Mouse (Mus musculus) kidney, postnatal 0 days (tissue): ENCODE results near the gene Gli3. TPM values are rescaled to one million over a fixed set of nuclear protein-coding genes. Genes with fewer than 3 reads are reported as not detected.

Experiments used
- ATAC-seq: fragments of 200-750 bp; cut with Nextera tagmentation; replicated peaks from 2 replicates; pipeline ENCODE4 v1.8.0; 2017; ENCODE audit warnings: low read depth, moderate number of reproducible peaks, moderate TSS enrichment, moderate library complexity; ENCODE audit not compliant: low FRiP score
- DNase-seq: peaks from one replicate; pipeline ENCODE4 v3.0.0-alpha.2; 2016; ENCODE audit warnings: low spot score
- H3K27ac ChIP-seq: fragments of 300-500 bp; sonication (generic); 2 replicates; pipeline ENCODE4 v1.5.1; 2014; ENCODE audit warnings: mild to moderate bottlenecking
- H3K27me3 ChIP-seq: fragments of 300-500 bp; sonication (generic); 2 replicates; pipeline ENCODE4 v1.6.1; 2014; ENCODE audit warnings: low read length, mixed read lengths; ENCODE audit not compliant: insufficient read depth
- H3K36me3 ChIP-seq: fragments of 300-500 bp; sonication (generic); 2 replicates; pipeline ENCODE4 v1.6.1; 2014; ENCODE audit warnings: low read length, mixed read lengths; ENCODE audit not compliant: insufficient read depth
- H3K4me1 ChIP-seq: fragments of 300-500 bp; sonication (generic); replicated peaks from 2 replicates; pipeline ENCODE4 v1.6.1; 2014; ENCODE audit warnings: antibody characterized with exemption, low read length, mixed read lengths; ENCODE audit not compliant: insufficient read depth
- H3K4me2 ChIP-seq: fragments of 300-500 bp; sonication (generic); 2 replicates; pipeline ENCODE4 v1.6.1; 2014; ENCODE audit warnings: mild to moderate bottlenecking, low read length, moderate library complexity, mixed read lengths
- H3K4me3 ChIP-seq: fragments of 300-500 bp; sonication (generic); replicated peaks from 2 replicates; pipeline ENCODE4 v1.5.1; 2014; ENCODE audit warnings: low read depth, low read length
- H3K9ac ChIP-seq: fragments of 300-500 bp; sonication (generic); 2 replicates; pipeline ENCODE4 v1.6.1; 2014; ENCODE audit warnings: low read depth, low read length
- H3K9me3 ChIP-seq: fragments of 300-500 bp; sonication (generic); replicated peaks from 2 replicates; pipeline ENCODE4 v1.6.1; 2016; ENCODE audit warnings: low read length, inconsistent platforms, mixed read lengths
- CTCF ChIP-seq: IDR thresholded peaks from 2 replicates; pipeline ENCODE4 v1.5.1; 2016; ENCODE audit warnings: antibody characterized with exemption, low read depth, mild to moderate bottlenecking, moderate library complexity
- WGBS: fragments of 180-500 bp; shearing (Covaris S2); extraction: QIAGEN DNeasy Blood & Tissue Kit; methylation state at CpG from one replicate; pipeline ENCODE4 v1.1.7; 2014; 5-methylcytosine and 5-hydroxymethylcytosine counted together
- polyA plus RNA-seq: library from polyadenylated mRNA; unstranded; fragments of >200 nt; fragmentation: Nextera tagmentation; extraction: Ambion mirVana; gene quantifications from 2 replicates; pipeline ENCODE4 v1.2.1, GENCODE M21; 2015

Gene Gli3
- polyA plus RNA-seq, 1 experiment from 2014 or later, result 7.7 TPM

DNA sequence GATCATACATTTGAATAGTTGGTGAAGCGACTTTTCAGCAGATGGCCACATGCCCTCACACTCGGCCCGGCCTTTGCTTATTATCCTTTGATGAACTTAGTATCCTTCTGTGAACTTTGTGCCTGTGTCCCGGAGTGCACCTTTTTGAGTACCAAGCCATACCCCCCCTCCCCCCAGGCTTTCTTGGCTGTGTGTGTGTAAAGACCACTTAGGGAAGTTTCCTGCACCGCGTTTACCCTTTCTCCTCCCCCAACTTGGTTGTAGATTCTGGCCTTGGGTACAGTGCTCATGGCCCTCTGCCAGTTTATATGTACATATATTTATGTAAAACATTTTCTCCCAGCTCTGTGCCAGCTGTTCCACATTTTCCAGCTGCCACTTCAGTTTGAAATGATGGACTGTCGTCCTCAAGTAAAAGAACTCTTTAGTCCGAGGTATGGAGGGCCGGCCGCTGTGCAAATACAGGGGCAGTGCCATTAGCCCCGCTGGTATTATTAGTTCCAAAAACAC is 1.8 kb downstream of the Gli3 start:
- peak overlapping the region; percentile 66 for H3K4me3 ChIP-seq
- DNase-seq (peak; percentile 35), ATAC-seq (no peak)
- peak overlapping the region; percentile 79; the same call in 1 of the 2 replicates for H3K9ac ChIP-seq
- H3K27ac ChIP-seq, result no peak overlapping the region
- 0 out of 2 replicates have a peak, but pooled peaks cover 2% of the 10 kb centered on the region for H3K4me1 ChIP-seq
- H3K4me2 ChIP-seq, result peak overlapping the region; percentile 72
- no peak for TF ChIP-seq CTCF
- no peaks in the 10 kb centered on the region for H3K36me3 ChIP-seq
- no peaks in the 10 kb centered on the region for H3K9me3 ChIP-seq
- WGBS, result 8% methylated on average over 11 of the region's 11 CpGs
- H3K27me3 ChIP-seq, result no peaks in the 10 kb centered on the region

DNA sequence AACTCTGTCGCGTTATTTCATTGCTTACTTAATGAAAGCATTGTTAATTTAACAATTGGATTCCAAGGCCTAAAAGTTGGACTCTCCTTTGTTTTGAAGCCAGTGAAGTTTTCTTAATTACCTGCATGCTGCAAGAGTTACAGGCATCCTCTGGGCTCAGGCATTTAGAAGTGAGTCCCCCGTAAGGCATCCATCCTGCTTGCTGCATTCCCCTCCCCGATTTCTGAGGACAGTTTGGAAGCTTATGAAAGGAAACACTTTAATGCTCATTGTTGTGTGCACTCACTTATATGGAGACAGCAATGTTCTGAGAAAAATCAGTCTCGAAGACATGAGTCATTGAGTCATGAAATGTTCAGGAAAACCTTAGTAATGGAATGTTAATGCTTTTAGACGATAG is 3.5 kb downstream of the Gli3 start:
- Histone ChIP-seq H3K9me3 (no peaks in the 10 kb centered on the region), H3K9ac (no peak overlapping the region), H3K4me3 (no peak overlapping the region), H3K4me2 (no peak overlapping the region), H3K36me3 (no peaks in the 10 kb centered on the region), H3K27ac (no peak overlapping the region), H3K4me1 (0 out of 2 replicates have a peak, but pooled peaks cover 2% of the 10 kb centered on the region), H3K27me3 (no peaks in the 10 kb centered on the region)
- 49% methylated on average over 6 of the region's 6 CpGs for WGBS
- DNase-seq (no peak), ATAC-seq (no peak)
- TF ChIP-seq CTCF, result no peak

DNA sequence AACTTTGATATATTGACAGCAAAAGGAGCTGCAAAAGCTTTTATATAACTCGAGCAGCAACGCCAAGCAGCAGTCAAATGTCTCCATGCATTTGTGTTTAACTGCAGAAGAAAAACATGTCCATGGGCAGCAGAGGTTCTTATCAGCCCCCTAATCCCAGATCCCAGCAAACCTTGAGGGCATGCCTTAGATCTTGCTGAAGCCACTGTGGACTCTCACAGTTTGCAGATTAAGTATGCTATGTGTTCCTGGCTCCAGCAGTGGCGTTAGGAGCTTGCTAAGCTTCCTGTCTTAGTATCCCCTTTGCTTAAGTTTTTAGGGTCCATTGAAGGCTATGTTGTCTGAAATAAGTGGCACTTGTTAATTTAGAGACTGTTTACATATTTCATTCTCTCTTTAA is 4.4 kb downstream of the Gli3 start:
- Histone ChIP-seq H3K27ac (no peak overlapping the region), H3K4me2 (no peak overlapping the region), H3K4me3 (no peak overlapping the region), H3K27me3 (no peaks in the 10 kb centered on the region), H3K4me1 (no peaks in the 10 kb centered on the region), H3K36me3 (no peaks in the 10 kb centered on the region), H3K9me3 (no peaks in the 10 kb centered on the region), H3K9ac (no peak overlapping the region)
- no peak for TF ChIP-seq CTCF
- ATAC-seq (no peak), DNase-seq (no peak)
- WGBS, result 60% methylated on average over 3 of the region's 3 CpGs

DNA sequence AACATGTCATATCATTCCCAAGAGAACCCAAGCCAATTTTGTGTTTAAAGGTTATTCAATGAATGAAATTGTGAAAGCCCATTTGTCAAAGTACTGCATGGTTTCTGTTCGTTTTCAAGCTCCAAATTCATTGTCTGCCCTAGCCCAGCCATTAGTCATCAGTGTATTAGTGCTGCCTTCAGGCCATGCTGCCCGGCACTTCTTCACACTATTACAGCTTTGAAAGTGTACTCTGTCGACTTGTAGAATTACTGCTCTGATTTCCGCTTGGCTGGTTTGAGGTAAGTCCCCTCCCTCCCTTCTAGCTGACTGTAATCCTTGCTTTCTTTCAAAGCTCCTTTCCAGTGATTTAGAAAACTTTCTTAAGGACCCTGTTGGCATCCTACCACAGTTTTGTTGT is 5.4 kb downstream of the Gli3 start:
- no peak overlapping the region for H3K9ac ChIP-seq
- no peaks in the 10 kb centered on the region for H3K4me1 ChIP-seq
- no peaks in the 10 kb centered on the region for H3K27me3 ChIP-seq
- no peak for TF ChIP-seq CTCF
- WGBS, result 21% methylated on average over 4 of the region's 4 CpGs
- no peaks in the 10 kb centered on the region for H3K9me3 ChIP-seq
- no peaks in the 10 kb centered on the region for H3K36me3 ChIP-seq
- ATAC-seq (no peak), DNase-seq (no peak)
- no peak overlapping the region for H3K27ac ChIP-seq
- no peak overlapping the region for H3K4me3 ChIP-seq
- no peak overlapping the region for H3K4me2 ChIP-seq

DNA sequence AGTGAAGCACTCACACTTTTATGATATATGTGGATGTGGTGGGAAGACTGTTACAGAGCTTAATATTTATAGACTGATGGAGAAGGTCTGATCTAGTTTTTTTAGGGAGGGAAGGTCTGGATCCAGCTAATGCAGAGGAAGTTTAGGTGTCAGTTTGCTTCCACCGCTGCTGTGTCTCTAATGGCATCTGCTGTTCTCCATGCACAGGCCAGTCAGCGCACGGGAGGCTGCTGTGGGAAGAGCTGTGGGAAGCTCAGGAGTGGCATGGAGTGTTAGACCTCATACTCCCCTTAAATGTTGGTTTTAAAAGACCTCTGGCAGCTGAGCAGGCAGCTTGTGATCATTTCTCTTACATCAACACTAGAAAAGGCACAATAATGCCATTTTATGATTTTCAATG is 7.0 kb downstream of the Gli3 start:
- no peak overlapping the region for H3K27ac ChIP-seq
- ATAC-seq (no peak), DNase-seq (no peak)
- TF ChIP-seq CTCF, result no peak
- no peak overlapping the region for H3K4me3 ChIP-seq
- WGBS, result 52% methylated on average over 3 of the region's 3 CpGs
- H3K4me1 ChIP-seq, result no peaks in the 10 kb centered on the region
- no peak overlapping the region for H3K4me2 ChIP-seq
- no peaks in the 10 kb centered on the region for H3K36me3 ChIP-seq
- H3K9ac ChIP-seq, result no peak overlapping the region
- no peaks in the 10 kb centered on the region for H3K27me3 ChIP-seq
- H3K9me3 ChIP-seq, result no peaks in the 10 kb centered on the region

DNA sequence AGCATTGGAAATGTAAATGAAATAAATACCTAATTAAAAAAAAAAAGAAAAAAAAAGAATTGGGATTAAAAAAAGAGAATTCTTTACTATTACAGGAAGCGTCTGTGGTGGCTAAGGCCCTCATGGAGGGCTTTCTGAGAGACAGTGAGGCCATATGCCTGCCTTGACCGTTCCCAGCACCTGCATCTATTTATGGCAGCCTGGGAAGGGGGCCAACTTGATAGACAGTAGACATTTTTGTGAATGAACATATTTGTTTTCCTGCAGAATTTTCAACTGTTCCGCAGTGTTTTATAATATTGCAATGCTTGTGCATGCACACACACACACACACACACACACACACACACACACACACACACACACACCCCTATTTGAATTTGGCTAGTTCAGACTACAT is 9.7 kb downstream of the Gli3 start:
- DNase-seq, result no peak
- no peaks in the 10 kb centered on the region for H3K9me3 ChIP-seq
- no peak overlapping the region for H3K4me2 ChIP-seq
- 62% methylated on average over 3 of the region's 3 CpGs for WGBS
- no peak overlapping the region for H3K4me3 ChIP-seq
- ATAC-seq, result no peak
- H3K27me3 ChIP-seq, result no peaks in the 10 kb centered on the region
- TF ChIP-seq CTCF, result no peak
- no peak overlapping the region for H3K27ac ChIP-seq
- no peak overlapping the region for H3K9ac ChIP-seq
- no peaks in the 10 kb centered on the region for H3K4me1 ChIP-seq
- no peaks in the 10 kb centered on the region for H3K36me3 ChIP-seq

DNA sequence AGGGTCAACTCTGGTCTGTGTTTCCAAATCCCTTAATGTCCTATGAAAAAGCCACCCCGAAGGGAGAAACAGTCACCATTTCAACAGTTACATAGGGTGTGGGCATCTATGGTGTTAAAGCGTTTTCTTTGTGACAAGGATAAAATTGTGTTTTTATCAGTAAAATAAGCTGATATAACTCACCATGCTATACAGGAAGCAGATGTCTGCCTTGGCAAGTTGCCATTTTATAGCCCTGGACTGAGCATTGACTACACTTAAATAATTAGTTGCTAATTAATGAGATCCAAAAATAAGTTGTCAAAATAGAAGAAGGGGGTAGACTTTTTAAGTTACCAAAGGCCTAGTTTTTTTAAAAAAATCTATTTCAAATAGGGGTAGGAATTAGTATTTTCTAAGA is 11.4 kb downstream of the Gli3 start:
- Histone ChIP-seq H3K4me1 (no peaks in the 10 kb centered on the region), H3K27ac (no peak overlapping the region), H3K36me3 (no peaks in the 10 kb centered on the region), H3K4me2 (no peak overlapping the region), H3K4me3 (no peak overlapping the region), H3K9ac (no peak overlapping the region), H3K9me3 (no peaks in the 10 kb centered on the region), H3K27me3 (no peaks in the 10 kb centered on the region)
- DNase-seq (no peak), ATAC-seq (no peak)
- TF ChIP-seq CTCF, result no peak
- WGBS, result 60% methylated on average over 2 of the region's 2 CpGs
